Mouse (Mus musculus) urinary bladder, adult 18-20 months (tissue): ENCODE data around the gene Gm11084.
"Not testable (repeated sequence)": the region's sequence is repeated elsewhere in the genome, so short reads cannot be mapped to it uniquely, and the experiment has no call there.

Experiments
- DNase-seq, 2 experiments: peaks; one replicate each; pipeline ENCODE4 v3.0.0; 2022; ENCODE audit warnings: low spot score in 2 of 2, mixed read lengths in 2 of 2

Gene Gm11084

GRCm38 (mm10) chr2:72995346-72996097 is 9.0 kb upstream of the Gm11084 start:
- peak; percentile 68 to 75 for DNase-seq

GRCm38 (mm10) chr2:72994165-72994564 is 7.6 kb upstream of the Gm11084 start:
- DNase-seq: no peak

GRCm38 (mm10) chr2:72992497-72992896 is 6.0 kb upstream of the Gm11084 start:
- no peak for DNase-seq

GRCm38 (mm10) chr2:72988945-72989344 is 2.4 kb upstream of the Gm11084 start:
- DNase-seq: not testable (repeated sequence)

GRCm38 (mm10) chr2:72985516-72985915 is 1.0 kb downstream of the Gm11084 start:
- no peak for DNase-seq

GRCm38 (mm10) chr2:72984806-72985205 is 1.7 kb downstream of the Gm11084 start:
- no peak for DNase-seq

- DNase-seq: no peak
Observed at GRCm38 (mm10) chr2:72983211-72983610, 3.3 kb downstream of the Gm11084 start.

- DNase-seq: no peak
Observed at GRCm38 (mm10) chr2:72982110-72982785, 4.3 kb downstream of the Gm11084 start.

GRCm38 (mm10) chr2:72981441-72982109 is 4.9 kb downstream of the Gm11084 start:
- no peak for DNase-seq

- DNase-seq: no peak
Observed at GRCm38 (mm10) chr2:72981075-72981420, 5.5 kb downstream of the Gm11084 start.

GRCm38 (mm10) chr2:72980337-72981074 is 6.0 kb downstream of the Gm11084 start, which contains the start of gene Sp3:
Sp3 (minus strand) TSS chr2:72980446.
- peak; percentile 97 for DNase-seq

GRCm38 (mm10) chr2:72979659-72980071 is 6.9 kb downstream of the Gm11084 start:
- DNase-seq: peak; percentile 56 to 85

GRCm38 (mm10) chr2:72978901-72979658 is 7.4 kb downstream of the Gm11084 start:
- peak; percentile 82 to 83 for DNase-seq

- DNase-seq: peak in 1 of 2 experiments; percentile 15
Observed at GRCm38 (mm10) chr2:72978473-72978872, 8.0 kb downstream of the Gm11084 start.

GRCm38 (mm10) chr2:72977272-72977671 is 9.2 kb downstream of the Gm11084 start:
- no peak for DNase-seq

- no peak for DNase-seq
Observed at GRCm38 (mm10) chr2:72976036-72976435, 10.5 kb downstream of the Gm11084 start.

- no peak for DNase-seq
Observed at GRCm38 (mm10) chr2:72970831-72971230, 15.7 kb downstream of the Gm11084 start.

GRCm38 (mm10) chr2:72970302-72970701 is 16.2 kb downstream of the Gm11084 start:
- DNase-seq: no peak

- DNase-seq: no peak
Observed at GRCm38 (mm10) chr2:72968536-72968935, 18.0 kb downstream of the Gm11084 start.

- DNase-seq: no peak
Observed at GRCm38 (mm10) chr2:72965450-72965849, 21.1 kb downstream of the Gm11084 start.

GRCm38 (mm10) chr2:72956415-72956814 is 30.1 kb downstream of the Gm11084 start:
- no peak for DNase-seq
